Mouse (Mus musculus) layer of hippocampus, adult 2 months (tissue): ENCODE data around the gene Zfp710. TPM values are rescaled to one million over a fixed set of nuclear protein-coding genes. Genes with fewer than 3 reads are reported as not detected.
A peak's percentile ranks its signal among the peaks of the same experiment; 100 is the strongest.

Experiments used
- DNase-seq, 2 experiments: peaks; one replicate each; pipeline ENCODE4 v3.0.0; 2022; ENCODE audit warnings: low spot score in 2 of 2
- H3K27ac ChIP-seq: fragments of 200-600 bp; 2 replicates; pipeline ENCODE4 v1.8.1; 2022
- H3K4me3 ChIP-seq: fragments of 200-600 bp; 2 replicates; pipeline ENCODE4 v1.8.1; 2022; ENCODE audit warnings: mild to moderate bottlenecking
- CTCF ChIP-seq: fragments of 200-600 bp; conservative IDR thresholded peaks from 2 replicates; pipeline ENCODE4 v1.8.1; 2022; ENCODE audit warnings: antibody characterized with exemption, mild to moderate bottlenecking, moderate library complexity
- total RNA-seq, 2 experiments: library from RNA; stranded (reverse); gene quantifications; 2 replicates each; pipeline ENCODE4 v1.2.3; 2021

Zfp710 gene
- total RNA-seq, 2 experiments from 2014 or later = 21.4 to 27.3 TPM

- H3K27ac ChIP-seq = no peak overlapping the region
- TF ChIP-seq CTCF = no peak
- H3K4me3 ChIP-seq = no peak overlapping the region
- DNase-seq = no peak
Measured at GRCm38 (mm10) chr7:80098389-80098976, 73.9 kb downstream of the Zfp710 start.

DNA sequence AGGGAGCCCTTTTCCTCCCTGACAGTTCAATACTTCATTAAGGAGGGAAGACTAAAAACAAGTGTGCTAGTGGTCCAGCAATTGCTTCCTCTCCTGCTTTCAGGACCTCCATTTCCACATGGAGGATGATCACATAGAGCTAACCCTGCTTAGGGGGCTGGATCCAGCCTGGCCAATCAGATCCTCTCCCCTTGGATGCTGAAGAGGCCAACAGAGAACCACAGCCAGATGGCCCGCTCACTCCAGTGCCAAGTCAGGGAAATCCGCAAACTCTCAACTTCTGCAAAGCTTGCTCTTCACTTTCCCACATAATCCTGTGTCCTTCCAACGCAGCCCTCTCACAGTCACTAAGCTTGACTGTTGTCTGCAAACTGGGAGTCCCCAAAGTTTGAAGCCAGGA is 78.7 kb downstream of the Zfp710 start:
- TF ChIP-seq CTCF = no peak
- Histone ChIP-seq H3K4me3 (no peak overlapping the region), H3K27ac (no peak overlapping the region)
- no peak for DNase-seq

DNA sequence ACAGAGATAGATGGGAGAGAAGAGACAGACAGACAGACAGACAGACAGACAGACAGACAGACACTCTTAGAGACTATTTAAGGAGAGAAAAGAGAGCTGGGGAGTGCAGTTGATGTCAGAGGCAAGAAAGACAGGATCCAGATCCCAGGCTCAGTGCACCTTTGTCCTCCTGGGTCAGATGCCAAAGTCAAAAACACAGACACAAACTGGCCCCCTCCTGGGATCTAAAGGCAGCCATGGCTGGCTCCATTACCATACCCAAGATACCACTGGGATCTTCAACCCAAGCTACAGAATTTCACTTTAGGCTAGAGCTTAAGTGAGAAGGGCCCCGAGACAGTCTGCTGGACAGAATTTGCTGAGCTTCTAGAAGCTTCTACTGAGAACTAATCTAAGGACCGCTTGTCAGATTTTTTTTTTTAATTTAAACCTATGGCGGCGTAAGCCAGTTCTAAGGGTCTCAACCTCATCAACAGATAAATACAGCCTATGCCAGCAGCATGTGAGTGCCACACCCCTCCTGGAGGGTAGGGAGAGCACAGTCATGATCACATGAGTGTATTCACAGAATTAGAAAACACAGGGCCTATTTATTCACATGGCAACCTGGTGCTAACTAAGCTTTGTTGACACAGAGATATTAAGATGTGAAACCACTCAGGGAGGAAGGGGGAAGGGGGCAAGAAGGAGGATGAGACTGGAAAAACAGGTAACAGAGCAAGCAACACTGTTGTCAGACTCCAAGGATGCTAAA is 81.2 kb downstream of the Zfp710 start:
- TF ChIP-seq CTCF = no peak
- no peak for DNase-seq
- Histone ChIP-seq H3K4me3 (no peak overlapping the region), H3K27ac (no peak overlapping the region)

GRCm38 (mm10) chr7:80106441-80106840 is 81.8 kb downstream of the Zfp710 start:
- Histone ChIP-seq H3K4me3 (no peak overlapping the region), H3K27ac (no peak overlapping the region)
- no peak for DNase-seq
- TF ChIP-seq CTCF = no peak

DNA sequence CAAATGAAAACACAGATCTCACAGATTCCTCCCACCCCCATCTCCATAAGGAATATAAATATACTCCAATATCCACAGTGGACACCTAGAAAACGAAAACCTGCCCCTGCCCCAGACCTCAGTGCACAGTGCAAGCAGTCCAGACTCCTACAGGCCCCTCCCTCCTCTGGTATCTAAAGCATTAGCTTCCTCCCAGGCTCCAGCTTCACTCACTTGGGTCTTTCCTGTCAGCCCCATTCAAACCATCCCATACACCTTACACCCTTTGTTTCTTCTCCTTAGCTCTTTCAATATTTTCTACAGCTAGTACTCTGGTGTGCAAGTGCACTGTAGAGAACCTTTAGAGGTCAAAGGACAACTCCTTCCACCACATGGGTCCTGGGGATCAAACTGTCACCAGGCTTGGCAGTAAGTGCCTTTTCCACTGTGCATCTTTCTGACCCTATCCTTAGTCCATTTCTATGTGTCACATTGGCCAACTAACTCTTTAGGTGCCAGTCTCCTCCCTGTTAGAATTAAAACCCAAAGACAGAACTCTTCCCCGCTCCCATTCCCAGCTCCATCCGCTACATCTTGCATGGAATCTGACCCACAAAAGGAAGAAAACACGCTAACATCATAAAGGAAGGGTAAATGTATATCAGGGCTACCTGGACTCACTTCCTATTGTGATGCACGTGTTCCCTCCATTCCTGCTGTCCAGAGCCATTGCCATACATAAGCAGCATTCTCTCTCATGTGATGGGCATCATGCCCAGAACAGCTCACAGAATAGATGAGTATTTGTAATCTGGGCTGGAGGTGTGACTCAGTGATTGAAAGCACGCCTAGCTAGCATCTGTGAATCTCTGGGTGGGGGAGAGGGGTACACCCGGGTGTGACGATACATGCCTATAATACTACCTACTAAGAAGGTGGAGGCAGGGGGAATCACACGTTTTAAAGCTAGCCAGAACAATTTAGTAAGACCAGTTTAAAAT is 86.7 kb downstream of the Zfp710 start:
- peak; percentile 38 to 67 for DNase-seq
- no peak for TF ChIP-seq CTCF
- no peak overlapping the region for H3K4me3 ChIP-seq
- no peak overlapping the region for H3K27ac ChIP-seq

DNA sequence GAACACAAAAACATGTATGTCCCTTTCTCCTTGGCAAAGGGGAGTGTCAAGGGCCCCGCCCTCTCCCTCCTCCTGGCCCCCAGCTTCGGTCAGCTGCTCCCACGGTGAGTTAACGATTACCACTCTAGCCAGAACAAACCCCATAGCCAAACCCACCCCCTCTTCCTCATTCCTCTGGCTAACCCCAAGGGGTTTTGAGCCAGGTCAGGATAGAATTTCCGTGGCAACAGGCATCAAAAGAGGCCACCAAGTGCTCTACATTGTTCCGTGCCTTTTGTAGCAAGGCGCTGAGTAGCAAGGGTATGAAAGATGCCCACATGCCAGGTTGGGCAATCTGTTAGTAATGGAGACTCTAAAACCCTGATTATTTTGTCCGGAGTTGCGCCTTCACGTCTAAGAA is 89.4 kb downstream of the Zfp710 start:
- TF ChIP-seq CTCF = no peak
- Histone ChIP-seq H3K27ac (peak overlapping the region; percentile 97), H3K4me3 (peak overlapping the region; percentile 82)
- peak; percentile 28 to 41 for DNase-seq

DNA sequence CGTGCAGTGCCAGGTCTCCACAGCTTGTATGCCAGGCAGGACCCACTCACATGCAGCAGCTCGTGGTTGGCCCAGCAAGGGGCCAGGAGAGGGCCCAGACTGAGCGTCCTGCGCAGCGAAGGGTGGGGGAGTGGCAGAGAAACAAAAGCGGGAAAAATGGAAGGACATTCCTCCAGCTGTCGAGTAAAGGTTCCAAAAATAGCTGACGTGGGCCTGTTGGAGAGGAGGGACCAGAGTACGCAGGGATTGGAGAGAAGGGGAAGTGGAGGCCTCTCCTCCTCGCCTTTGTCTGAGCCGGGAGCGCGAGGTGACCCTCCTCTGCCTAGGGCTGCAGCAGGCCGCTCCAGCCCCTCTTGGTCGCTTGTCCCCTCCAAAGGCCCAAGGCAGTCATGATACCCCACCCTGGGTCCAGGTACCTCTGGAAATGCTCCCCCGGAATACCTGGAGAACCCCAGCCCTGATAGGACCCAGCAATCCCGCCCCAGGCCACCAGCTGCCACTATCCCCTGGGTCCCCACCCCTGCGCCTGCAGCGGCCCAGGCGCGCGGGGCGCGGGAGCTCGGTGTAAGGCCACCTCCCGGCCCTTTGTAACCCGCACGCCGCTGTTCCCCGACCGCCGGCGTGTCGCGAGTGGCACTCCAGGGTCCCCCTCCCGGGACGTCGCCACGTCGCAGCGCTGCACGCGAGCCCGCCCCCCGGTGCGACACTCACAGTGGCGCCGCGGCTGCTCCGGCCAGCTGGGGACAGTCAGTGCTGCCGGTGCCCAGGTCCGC is 90.0 kb downstream of the Zfp710 start:
- Histone ChIP-seq H3K27ac (peak overlapping the region; percentile 97), H3K4me3 (peak overlapping the region; percentile 82)
- peak in 1 of 2 experiments; percentile 75 for DNase-seq
- peak; percentile 15 for TF ChIP-seq CTCF

DNA sequence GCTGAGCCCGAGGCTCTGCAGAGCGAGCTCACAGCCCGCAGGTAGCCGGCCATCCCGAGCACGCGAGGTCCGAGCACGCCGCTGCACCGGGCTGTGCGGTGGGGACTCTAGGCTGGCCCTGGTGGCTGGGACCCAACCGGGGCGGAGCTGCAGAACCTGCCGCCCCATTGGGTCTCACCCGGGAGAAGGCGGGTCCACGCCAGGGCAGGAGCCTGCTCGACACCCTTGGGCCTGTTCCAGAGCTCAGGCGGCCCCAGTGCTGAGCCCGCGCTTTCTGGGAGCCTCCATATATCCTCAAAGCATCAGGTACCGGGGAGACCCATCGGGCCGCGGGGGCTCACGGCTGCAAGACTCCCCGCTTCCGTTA is 90.6 kb downstream of the Zfp710 start, which contains the start of gene Idh2:
Gene Idh2, minus strand, starts transcription at position 169 of the 367 bp plus-strand sequence.
- TF ChIP-seq CTCF = 0 out of 2 replicates have a peak, but pooled peaks have one; percentile 4
- DNase-seq = peak; percentile 86 to 88
- peak within 1 kb of the TSS; percentile 97 for H3K27ac ChIP-seq
- H3K4me3 ChIP-seq = peak within 1 kb of the TSS; percentile 82

GRCm38 (mm10) chr7:80116158-80116557 is 91.5 kb downstream of the Zfp710 start:
- Histone ChIP-seq H3K27ac (no peak overlapping the region), H3K4me3 (no peak overlapping the region)
- no peak for DNase-seq
- TF ChIP-seq CTCF = no peak

DNA sequence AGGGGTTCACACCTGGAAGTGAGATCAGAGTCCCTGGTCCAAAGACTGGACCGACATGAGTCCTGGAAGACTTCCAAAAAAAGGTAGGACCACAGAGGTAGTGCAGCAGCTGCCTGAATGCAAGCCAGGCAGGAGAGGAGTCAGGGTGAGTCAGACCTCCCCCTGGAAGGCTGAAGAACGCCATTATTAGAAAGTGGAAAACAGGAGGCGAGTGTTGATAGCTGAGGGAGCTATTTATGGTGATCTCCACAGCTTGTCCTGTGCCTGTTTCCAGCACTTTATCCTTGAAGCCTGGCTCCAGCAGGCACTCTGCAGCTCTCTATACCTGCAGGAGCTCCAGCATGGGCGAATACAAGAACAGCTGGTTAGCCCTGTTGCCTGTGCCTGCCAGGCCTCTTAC is 94.6 kb downstream of the Zfp710 start:
- DNase-seq = no peak
- TF ChIP-seq CTCF = no peak
- Histone ChIP-seq H3K27ac (no peak overlapping the region), H3K4me3 (no peak overlapping the region)

- Histone ChIP-seq H3K27ac (no peak overlapping the region), H3K4me3 (no peak overlapping the region)
- TF ChIP-seq CTCF = no peak
- DNase-seq = no peak
Measured at GRCm38 (mm10) chr7:80121083-80121482, 96.5 kb downstream of the Zfp710 start.

GRCm38 (mm10) chr7:80123115-80123514 is 98.5 kb downstream of the Zfp710 start:
- H3K27ac ChIP-seq = no peak overlapping the region
- no peak for TF ChIP-seq CTCF
- DNase-seq = no peak
- H3K4me3 ChIP-seq = no peak overlapping the region
